Mouse (Mus musculus): Measurements from ENCODE around the gene Sdc4.

Gene Sdc4

GRCm38 (mm10) chr2:164449341-164450042, 5.8 kb upstream of the Sdc4 start:
- no peak for DNase-seq (ENCODE audit: low spot score in 2 of 2)

- no peak for DNase-seq (ENCODE audit: low spot score in 2 of 2)
Measured at GRCm38 (mm10) chr2:164448921-164449320, 5.2 kb upstream of the Sdc4 start.

- DNase-seq (ENCODE audit: low spot score in 2 of 2) = no peak
Measured at GRCm38 (mm10) chr2:164448140-164448539, 4.5 kb upstream of the Sdc4 start.

- no peak for DNase-seq (ENCODE audit: low spot score in 2 of 2)
Measured at GRCm38 (mm10) chr2:164446086-164446469, 2.4 kb upstream of the Sdc4 start.

- no peak for DNase-seq (ENCODE audit: low spot score in 2 of 2)
Measured at GRCm38 (mm10) chr2:164445399-164446085, 1.9 kb upstream of the Sdc4 start.

- DNase-seq (ENCODE audit: low spot score in 2 of 2) = no peak
Measured at GRCm38 (mm10) chr2:164444701-164445100, 1.0 kb upstream of the Sdc4 start.

- DNase-seq (ENCODE audit: low spot score in 2 of 2) = peak; percentile 65 to 67
Measured at GRCm38 (mm10) chr2:164443051-164443437, 643 bp downstream of the Sdc4 start.

- DNase-seq (ENCODE audit: low spot score in 2 of 2) = no peak
Measured at GRCm38 (mm10) chr2:164442315-164443050, 1.2 kb downstream of the Sdc4 start.

- no peak for DNase-seq (ENCODE audit: low spot score in 2 of 2)
Measured at GRCm38 (mm10) chr2:164441731-164442130, 2.0 kb downstream of the Sdc4 start.

GRCm38 (mm10) chr2:164441155-164441554, 2.5 kb downstream of the Sdc4 start:
- no peak for DNase-seq (ENCODE audit: low spot score in 2 of 2)

GRCm38 (mm10) chr2:164440314-164440713, 3.4 kb downstream of the Sdc4 start:
- no peak for DNase-seq (ENCODE audit: low spot score in 2 of 2)

- no peak for DNase-seq (ENCODE audit: low spot score in 2 of 2)
Measured at GRCm38 (mm10) chr2:164439001-164439421, 4.7 kb downstream of the Sdc4 start.

GRCm38 (mm10) chr2:164438257-164438656, 5.4 kb downstream of the Sdc4 start:
- DNase-seq (ENCODE audit: low spot score in 2 of 2) = no peak

- no peak for DNase-seq (ENCODE audit: low spot score in 2 of 2)
Measured at GRCm38 (mm10) chr2:164437710-164438109, 6.0 kb downstream of the Sdc4 start.

- no peak for DNase-seq (ENCODE audit: low spot score in 2 of 2)
Measured at GRCm38 (mm10) chr2:164436961-164437360, 6.7 kb downstream of the Sdc4 start.

- DNase-seq (ENCODE audit: low spot score in 2 of 2) = peak in 1 of 2 experiments; percentile 39
Measured at GRCm38 (mm10) chr2:164436215-164436913, 7.3 kb downstream of the Sdc4 start.

GRCm38 (mm10) chr2:164435216-164436090, 8.2 kb downstream of the Sdc4 start:
- no peak for DNase-seq (ENCODE audit: low spot score in 2 of 2)

GRCm38 (mm10) chr2:164434681-164435080, 9.0 kb downstream of the Sdc4 start:
- DNase-seq (ENCODE audit: low spot score in 2 of 2) = no peak

GRCm38 (mm10) chr2:164433278-164433895, 10.3 kb downstream of the Sdc4 start:
- no peak for DNase-seq (ENCODE audit: low spot score in 2 of 2)

- no peak for DNase-seq (ENCODE audit: low spot score in 2 of 2)
Measured at GRCm38 (mm10) chr2:164432541-164433191, 11.0 kb downstream of the Sdc4 start.

Measured in frontal cortex, postnatal 36 days (tissue).